Mouse (Mus musculus) embryonic fibroblast, embryonic 13.5 days (primary cell): Measurements from ENCODE around the gene Dnaic2. TPM values are rescaled to one million over a fixed set of nuclear protein-coding genes. Genes with fewer than 3 reads are reported as not detected.
A peak's percentile ranks its signal among the peaks of the same experiment; 100 is the strongest.

Experiments used
- H3K27ac ChIP-seq: 2 replicates; pipeline ENCODE4 v1.5.1; 2012; ENCODE audit warnings: low read length, control low read depth, inconsistent platforms; ENCODE audit not compliant: insufficient read depth
- H3K4me1 ChIP-seq: 2 replicates; pipeline ENCODE4 v1.6.1; 2011; ENCODE audit warnings: low read length; ENCODE audit not compliant: control insufficient read depth, insufficient read depth
- H3K4me3 ChIP-seq: 2 replicates; pipeline ENCODE4 v1.5.1; 2011; ENCODE audit warnings: mild to moderate bottlenecking, control low read depth, low read length; ENCODE audit not compliant: insufficient read depth
- CTCF ChIP-seq: IDR thresholded peaks from 2 replicates; pipeline ENCODE4 v1.5.1; 2011; ENCODE audit warnings: mild to moderate bottlenecking, control low read depth, low read length, moderate library complexity, borderline replicate concordance; ENCODE audit not compliant: insufficient read depth
- POLR2A ChIP-seq: IDR thresholded peaks from 2 replicates; pipeline ENCODE4 v1.6.1; 2011; ENCODE audit warnings: low read depth, mild to moderate bottlenecking, control low read depth, low read length, moderate library complexity
- polyA plus RNA-seq: library from polyadenylated mRNA; stranded (reverse); fragments of >200 nt; gene quantifications from 2 replicates; pipeline ENCODE4 v1.2.4, GENCODE M21; 2011; ENCODE audit warnings: low read depth; ENCODE audit not compliant: missing spikeins, insufficient read length

The Dnaic2 gene
- polyA plus RNA-seq, 1 experiment, result 0.61 TPM

DNA sequence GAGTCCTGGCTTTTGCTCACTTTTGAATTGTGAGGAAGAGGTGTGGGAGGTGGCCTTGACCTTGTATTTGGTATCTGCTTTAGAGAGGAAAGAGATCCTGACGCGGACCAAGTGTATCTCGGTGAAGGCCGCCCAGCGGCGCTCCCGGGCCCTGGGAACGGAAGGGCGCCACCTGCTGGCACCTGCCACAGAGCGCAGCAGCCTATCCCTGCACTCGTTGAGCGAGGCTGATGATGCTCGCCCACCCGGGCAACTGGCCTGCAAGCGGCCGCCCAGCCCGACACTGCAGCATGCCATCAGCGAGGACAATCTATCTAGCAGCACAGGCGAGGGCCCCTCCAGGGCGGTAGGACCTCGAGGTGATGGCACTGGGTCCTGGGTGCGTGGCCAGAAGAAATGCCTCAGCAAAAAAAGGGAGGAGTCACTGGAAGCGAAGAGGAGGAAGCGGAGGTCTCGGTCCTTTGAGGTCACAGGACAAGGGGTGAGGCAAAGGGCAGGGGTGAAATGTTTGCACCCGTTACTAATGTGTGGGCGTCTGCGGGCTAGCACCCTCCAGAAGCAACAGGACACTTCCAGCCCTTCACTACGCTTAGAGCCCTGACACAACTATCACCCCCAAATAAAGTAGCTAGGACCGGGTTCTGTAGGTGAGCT is 62.0 kb downstream of the Dnaic2 start:
- TF ChIP-seq POLR2A, result no peak
- peak; percentile 95 for TF ChIP-seq CTCF
- no peak overlapping the region for H3K4me3 ChIP-seq
- no peak overlapping the region for H3K27ac ChIP-seq
- no peaks in the 10 kb centered on the region for H3K4me1 ChIP-seq

DNA sequence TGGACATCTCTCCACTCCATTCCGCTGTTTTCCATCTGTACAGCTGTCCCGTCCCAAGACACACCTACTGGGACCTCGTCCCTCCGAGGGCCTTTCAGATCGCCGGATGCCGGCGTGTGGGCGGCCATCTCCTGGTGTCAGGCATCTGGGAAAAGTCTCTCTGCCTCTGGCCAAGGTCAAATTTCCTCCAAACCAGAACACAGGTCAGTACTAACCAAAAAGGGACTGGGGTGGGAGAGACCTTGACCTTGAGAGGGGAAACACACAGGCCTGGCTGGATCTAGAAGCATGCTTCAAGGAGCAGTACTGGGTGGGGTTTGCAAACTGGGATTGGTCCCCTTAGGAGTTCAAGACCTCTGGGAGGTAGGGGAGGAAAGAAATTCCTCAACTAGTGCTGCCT is 62.5 kb downstream of the Dnaic2 start:
- TF ChIP-seq CTCF (no peak), POLR2A (no peak)
- Histone ChIP-seq H3K4me1 (no peaks in the 10 kb centered on the region), H3K27ac (no peak overlapping the region), H3K4me3 (no peak overlapping the region)

DNA sequence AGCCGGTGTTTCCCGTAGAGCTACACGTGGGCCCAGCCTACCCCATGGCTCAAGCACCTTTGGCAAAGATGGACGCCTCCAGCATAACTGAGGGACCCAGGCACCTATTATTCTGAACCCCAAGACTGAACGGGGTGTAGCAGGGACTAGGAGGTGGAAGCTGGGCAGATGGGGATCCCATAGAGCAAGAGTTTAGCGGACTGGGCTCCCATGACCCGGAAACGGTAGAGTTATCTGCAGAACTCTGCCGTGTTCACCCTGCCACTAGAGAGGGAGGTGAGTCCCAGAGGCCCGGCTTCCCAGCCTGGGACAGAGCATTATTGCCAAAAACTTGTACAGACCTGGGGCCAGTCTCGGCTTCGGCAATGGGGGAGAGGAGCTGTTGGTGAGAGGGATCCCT is 63.0 kb downstream of the Dnaic2 start:
- no peaks in the 10 kb centered on the region for H3K4me1 ChIP-seq
- no peak for TF ChIP-seq POLR2A
- no peak for TF ChIP-seq CTCF
- H3K4me3 ChIP-seq, result no peak overlapping the region
- no peak overlapping the region for H3K27ac ChIP-seq

DNA sequence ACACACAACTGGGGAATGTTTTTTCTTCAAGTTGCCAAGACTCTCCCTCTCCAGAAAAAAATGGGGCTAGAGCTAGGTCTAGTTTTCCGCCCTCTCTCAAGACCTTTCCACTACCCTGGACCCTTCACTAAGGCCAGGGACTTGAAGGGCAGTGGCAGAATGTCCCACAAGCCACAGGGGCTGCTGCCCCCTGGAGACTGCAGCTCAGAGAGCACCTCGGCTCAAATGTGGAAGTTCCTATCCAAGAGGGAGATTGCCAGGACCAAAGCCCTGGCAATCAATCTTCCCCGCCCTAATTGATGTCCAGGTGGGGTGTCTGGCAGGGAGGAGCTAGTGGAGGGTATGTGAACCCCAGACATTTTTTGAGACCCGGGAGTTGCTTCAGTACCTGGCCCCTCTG is 63.6 kb downstream of the Dnaic2 start:
- H3K4me1 ChIP-seq, result no peaks in the 10 kb centered on the region
- TF ChIP-seq POLR2A (no peak), CTCF (0 out of 2 replicates have a peak, but pooled peaks have one; percentile 11)

DNA sequence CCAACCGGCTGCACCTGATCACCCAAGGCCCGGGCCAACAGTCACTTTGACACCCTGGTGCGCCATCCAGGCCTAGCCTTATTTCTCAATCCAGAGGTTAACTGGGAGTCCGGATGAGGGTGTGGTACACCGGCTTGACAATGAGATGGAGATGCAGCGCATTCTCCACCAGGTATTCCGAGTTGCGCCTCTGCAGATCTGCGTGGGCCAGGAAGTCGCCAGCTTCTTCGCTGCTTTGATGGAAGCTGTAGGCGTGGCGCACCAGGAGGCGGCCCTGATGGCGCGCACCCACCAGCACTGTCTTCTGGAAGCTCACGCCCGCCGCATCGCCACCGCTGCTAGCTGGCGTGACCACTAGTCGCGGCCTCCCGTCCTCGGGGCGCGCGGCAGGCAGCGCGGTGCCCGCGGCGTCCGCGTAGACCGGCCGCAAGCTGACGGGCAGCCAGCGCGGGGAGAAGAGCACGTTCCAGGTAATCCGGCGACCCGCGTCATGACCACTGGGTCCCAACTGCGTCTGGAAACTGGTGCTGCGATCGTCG is 64.2 kb downstream of the Dnaic2 start:
- H3K4me1 ChIP-seq, result no peaks in the 10 kb centered on the region
- TF ChIP-seq CTCF, result no peak
- TF ChIP-seq POLR2A, result no peak
- no peak overlapping the region for H3K27ac ChIP-seq
- no peak overlapping the region; the same call in 1 of the 2 replicates for H3K4me3 ChIP-seq

More for the DNA sequence above, 63.6 kb downstream of the Dnaic2 start:
- Histone ChIP-seq H3K27ac (no peak overlapping the region), H3K4me3 (no peak overlapping the region)

DNA sequence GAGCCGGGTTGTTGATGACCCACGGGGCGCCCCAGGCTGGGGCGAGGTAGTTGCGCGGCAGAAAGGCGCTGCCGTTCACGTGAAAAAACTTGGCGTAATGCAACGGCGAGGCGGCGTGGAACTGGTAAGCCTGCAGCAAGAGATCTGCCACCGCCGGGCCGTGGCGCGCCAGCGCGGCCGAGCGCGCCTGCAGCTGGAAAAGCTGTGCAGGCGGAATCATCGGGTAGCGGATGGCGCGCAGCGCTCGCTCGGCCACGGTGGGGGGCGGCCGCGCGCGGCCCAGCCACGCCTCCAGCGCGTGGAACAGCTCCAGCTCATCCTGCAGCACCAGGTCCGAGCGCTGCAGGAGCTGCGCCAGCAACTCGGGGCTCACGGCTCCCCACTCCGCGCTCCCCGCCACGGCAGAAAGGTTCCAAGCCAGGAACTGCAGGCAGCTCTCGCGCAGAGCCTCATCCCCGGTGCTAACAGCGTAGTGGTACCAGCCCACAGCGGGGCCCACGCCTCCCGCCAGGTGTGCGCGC is 64.7 kb downstream of the Dnaic2 start:
- Histone ChIP-seq H3K4me3 (no peak overlapping the region; the same call in 1 of the 2 replicates), H3K4me1 (no peaks in the 10 kb centered on the region), H3K27ac (no peak overlapping the region)
- TF ChIP-seq POLR2A, result no peak
- TF ChIP-seq CTCF, result no peak

DNA sequence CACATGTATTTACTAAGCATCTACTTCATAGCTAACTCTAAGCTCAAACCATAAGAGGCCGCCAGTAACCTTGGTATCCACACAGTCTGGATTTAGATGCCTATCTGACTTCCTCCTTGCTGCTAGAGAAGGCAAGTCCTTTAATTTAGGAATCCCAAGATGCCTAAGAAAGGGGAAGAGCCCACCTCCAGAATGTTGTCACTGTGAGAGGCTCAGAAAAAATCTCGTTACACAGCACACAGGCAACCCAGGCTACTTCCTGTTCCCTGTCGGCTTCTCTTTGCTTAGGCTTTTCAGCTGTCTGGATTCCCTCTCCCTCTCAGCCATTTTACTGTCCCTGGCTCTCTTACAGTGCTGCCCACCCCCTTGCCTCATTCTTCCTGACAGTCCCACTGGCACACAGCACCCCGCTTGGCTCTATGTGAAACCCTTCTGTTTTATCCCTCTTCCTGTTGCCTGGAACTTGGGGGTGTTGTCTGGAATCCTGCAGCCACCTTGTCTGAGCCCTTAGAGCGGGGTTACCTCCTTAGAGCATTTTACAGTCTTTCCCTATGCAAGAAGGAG is 65.8 kb downstream of the Dnaic2 start:
- H3K4me3 ChIP-seq, result no peak overlapping the region
- no peak overlapping the region for H3K27ac ChIP-seq
- TF ChIP-seq CTCF (no peak), POLR2A (no peak)
- H3K4me1 ChIP-seq, result no peaks in the 10 kb centered on the region

DNA sequence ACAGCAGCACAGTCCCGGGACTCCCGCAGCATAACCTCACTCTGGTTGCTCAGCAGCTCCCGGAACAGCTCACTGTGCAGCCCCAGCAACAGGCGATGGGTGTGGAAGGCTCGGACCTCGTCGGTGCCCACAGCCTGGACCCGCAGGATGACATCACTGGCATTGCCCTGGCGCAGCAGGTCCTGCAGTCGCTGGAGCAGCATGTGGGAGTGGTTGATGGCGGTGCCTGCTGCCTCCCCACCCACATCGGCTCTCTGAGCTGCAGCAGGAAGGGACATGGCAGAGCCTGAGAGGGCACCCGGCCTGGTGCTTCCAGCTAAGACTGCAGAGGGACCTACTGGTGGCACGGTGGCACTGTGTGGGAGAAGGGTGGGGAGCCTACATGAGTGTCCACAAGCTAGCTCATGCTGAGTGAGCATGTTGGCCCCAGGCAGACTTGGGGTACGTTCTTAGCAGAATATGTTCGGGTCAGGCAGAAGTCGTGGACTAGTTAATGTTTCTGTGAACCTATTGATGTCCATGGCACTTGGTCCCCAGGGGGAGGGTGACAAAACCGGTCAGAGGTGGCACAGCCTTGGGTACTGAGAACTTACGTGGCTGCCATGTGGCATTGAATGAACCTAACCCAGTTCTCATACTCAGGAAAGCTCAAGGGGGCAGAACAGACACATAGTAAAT is 66.8 kb downstream of the Dnaic2 start:
- Histone ChIP-seq H3K27ac (no peak overlapping the region), H3K4me3 (no peak overlapping the region), H3K4me1 (no peaks in the 10 kb centered on the region)
- no peak for TF ChIP-seq POLR2A
- no peak for TF ChIP-seq CTCF

DNA sequence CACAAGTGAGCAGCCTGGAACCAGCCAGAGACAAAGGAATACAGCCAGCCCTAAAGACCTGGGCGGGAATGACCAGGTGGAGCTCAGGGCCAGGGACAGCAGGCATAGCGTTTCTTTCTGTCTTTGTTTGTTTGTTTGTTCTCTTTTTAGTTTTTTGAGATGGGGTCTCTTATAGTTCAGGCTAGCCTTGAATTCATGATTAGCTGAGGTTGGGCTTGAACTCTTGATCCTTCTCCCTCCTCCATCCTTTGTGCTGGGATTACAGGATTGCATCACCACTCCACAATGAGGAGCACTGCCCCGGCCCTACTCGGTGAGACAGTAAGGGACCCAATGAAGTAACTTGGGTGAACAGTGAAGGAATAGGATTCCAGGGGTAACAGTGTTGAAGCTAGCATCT is 67.5 kb downstream of the Dnaic2 start:
- Histone ChIP-seq H3K27ac (no peak overlapping the region), H3K4me3 (no peak overlapping the region), H3K4me1 (no peaks in the 10 kb centered on the region)
- TF ChIP-seq CTCF (no peak), POLR2A (no peak)
